Mouse (Mus musculus) embryonic facial prominence, embryonic 14.5 days (tissue): ENCODE measurements around the gene Aldh8a1. TPM values are rescaled to one million over a fixed set of nuclear protein-coding genes. Genes with fewer than 3 reads are reported as not detected.

Experiments
- ATAC-seq: fragments of 200-750 bp; cut with Nextera tagmentation; 2 replicates; pipeline ENCODE4 v1.8.0; 2017; ENCODE audit warnings: low read depth, moderate number of reproducible peaks, moderate TSS enrichment
- DNase-seq: peaks from one replicate; pipeline ENCODE4 v3.0.0-alpha.2; 2015; ENCODE audit warnings: low spot score
- H3K27ac ChIP-seq: fragments of 300-500 bp; sonication (generic); replicated peaks from 2 replicates; pipeline ENCODE4 v1.5.1; 2014; ENCODE audit warnings: low read depth, mild to moderate bottlenecking, low read length, moderate library complexity
- H3K27me3 ChIP-seq: fragments of 300-500 bp; sonication (generic); replicated peaks from 2 replicates; pipeline ENCODE4 v1.6.1; 2014; ENCODE audit warnings: low read length; ENCODE audit not compliant: control insufficient read depth, insufficient read depth
- H3K36me3 ChIP-seq: fragments of 300-500 bp; sonication (generic); 2 replicates; pipeline ENCODE4 v1.6.1; 2014; ENCODE audit warnings: low read length, mixed read lengths; ENCODE audit not compliant: control insufficient read depth, insufficient read depth
- H3K4me1 ChIP-seq: fragments of 300-500 bp; sonication (generic); 2 replicates; pipeline ENCODE4 v1.6.1; 2014; ENCODE audit warnings: antibody characterized with exemption, low read length; ENCODE audit not compliant: control insufficient read depth, insufficient read depth
- H3K4me2 ChIP-seq: fragments of 300-500 bp; sonication (generic); 2 replicates; pipeline ENCODE4 v1.6.1; 2014; ENCODE audit warnings: low read depth, mild to moderate bottlenecking, low read length, moderate library complexity, mixed read lengths
- H3K4me3 ChIP-seq: fragments of 300-500 bp; sonication (generic); 2 replicates; pipeline ENCODE4 v1.5.1; 2014; ENCODE audit warnings: low read depth, mild to moderate bottlenecking, low read length
- H3K9ac ChIP-seq: fragments of 300-500 bp; sonication (generic); 2 replicates; pipeline ENCODE4 v1.6.1; 2014; ENCODE audit warnings: low read depth, mild to moderate bottlenecking, low read length, moderate library complexity, mixed read lengths
- H3K9me3 ChIP-seq: fragments of 300-500 bp; sonication (generic); 2 replicates; pipeline ENCODE4 v1.6.1; 2016; ENCODE audit warnings: low read length; ENCODE audit not compliant: control insufficient read depth
- WGBS: fragments of 180-500 bp; shearing (Covaris S2); extraction: QIAGEN DNeasy Blood & Tissue Kit; methylation state at CpG from one replicate; pipeline ENCODE4 v1.1.7; 2014; 5-methylcytosine and 5-hydroxymethylcytosine counted together
- polyA plus RNA-seq: library from polyadenylated mRNA; unstranded; fragments of >200 nt; fragmentation: Nextera tagmentation; extraction: Ambion mirVana; gene quantifications from 2 replicates; pipeline ENCODE4 v1.2.1, GENCODE M21; 2014

The Aldh8a1 gene
- polyA plus RNA-seq, 1 experiment from 2014 or later = not detected

DNA sequence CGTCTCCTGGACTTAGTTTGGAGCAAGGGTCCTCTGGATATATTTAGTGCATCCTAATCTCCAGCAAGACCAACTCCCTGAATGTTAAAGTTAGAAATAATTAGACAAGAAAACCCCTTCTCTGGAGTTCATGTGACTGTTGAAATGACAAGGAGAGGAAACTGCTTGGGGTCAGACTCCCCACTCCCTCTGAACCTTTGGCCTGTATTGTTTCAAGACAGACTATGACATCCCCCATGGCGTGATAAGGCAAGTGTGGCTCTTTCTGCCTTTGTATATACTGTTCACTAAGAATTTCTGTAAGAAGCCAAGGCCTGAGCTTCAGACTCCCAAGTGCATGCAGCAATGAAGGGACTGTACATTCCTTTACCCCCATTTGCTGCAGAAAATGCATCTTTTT lies 23.4 kb downstream of the Aldh8a1 start:
- DNase-seq (no peak), ATAC-seq (no peak)
- H3K9ac ChIP-seq = no peak overlapping the region
- 66% methylated on average over 2 of the region's 2 CpGs for WGBS
- no peak overlapping the region for H3K4me3 ChIP-seq
- no peak overlapping the region for H3K27ac ChIP-seq
- H3K4me1 ChIP-seq = peaks cover 4% of the 10 kb centered on the region; the same call in 1 of the 2 replicates
- H3K4me2 ChIP-seq = no peak overlapping the region
- no peaks in the 10 kb centered on the region for H3K9me3 ChIP-seq
- H3K27me3 ChIP-seq = no peaks in the 10 kb centered on the region
- no peaks in the 10 kb centered on the region for H3K36me3 ChIP-seq

DNA sequence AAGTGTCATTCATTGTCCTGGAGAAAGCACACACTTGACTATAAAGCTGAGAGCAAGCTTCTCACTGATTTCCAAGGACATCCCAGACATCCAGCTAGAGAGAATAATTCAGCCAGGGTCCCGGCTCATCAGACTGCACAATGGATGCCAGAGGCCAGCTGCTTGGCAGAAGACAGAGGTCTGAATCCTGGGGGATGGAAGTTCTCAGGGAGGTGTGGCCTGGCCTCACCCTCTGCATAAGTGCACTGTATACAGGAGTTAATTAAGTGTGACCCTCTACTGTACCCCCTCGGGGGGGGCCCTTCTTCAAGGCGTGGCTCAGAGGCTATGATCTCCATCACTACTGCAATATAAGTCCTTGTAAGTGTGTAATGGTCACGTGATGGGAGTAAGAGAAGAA lies 24.2 kb downstream of the Aldh8a1 start:
- peak; percentile 20 for DNase-seq
- 0 out of 2 replicates have a peak, but pooled peaks have one; percentile 37 for ATAC-seq
- Histone ChIP-seq H3K36me3 (no peaks in the 10 kb centered on the region), H3K4me1 (peaks cover 4% of the 10 kb centered on the region; the same call in 1 of the 2 replicates), H3K9ac (no peak overlapping the region), H3K4me3 (no peak overlapping the region), H3K27me3 (no peaks in the 10 kb centered on the region), H3K27ac (no peak overlapping the region), H3K9me3 (no peaks in the 10 kb centered on the region), H3K4me2 (no peak overlapping the region)
- 57% methylated on average over 4 of the region's 4 CpGs for WGBS

DNA sequence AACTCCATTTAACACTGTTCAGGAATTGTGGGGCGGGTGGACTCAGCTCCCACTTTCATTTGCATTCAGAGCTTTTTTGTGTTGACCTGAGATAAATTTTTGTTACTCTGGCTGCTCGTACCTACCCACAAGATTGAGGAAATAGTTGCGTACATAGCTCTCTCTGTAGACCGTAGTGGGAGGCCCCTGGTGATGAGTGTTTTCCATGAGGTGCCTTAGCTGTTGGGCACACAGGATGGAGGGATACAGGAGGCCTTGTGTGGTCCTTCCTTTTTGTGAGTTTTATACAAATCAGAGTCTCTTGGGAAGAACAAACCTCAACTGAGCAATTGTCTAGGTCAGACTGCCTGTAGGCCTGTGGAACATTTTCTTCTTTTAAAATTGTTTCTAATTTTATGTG lies 27.7 kb downstream of the Aldh8a1 start:
- Histone ChIP-seq H3K36me3 (no peaks in the 10 kb centered on the region), H3K4me3 (no peak overlapping the region), H3K4me2 (no peak overlapping the region), H3K27me3 (no peaks in the 10 kb centered on the region), H3K9ac (no peak overlapping the region), H3K27ac (no peak overlapping the region), H3K4me1 (peaks cover 4% of the 10 kb centered on the region; the same call in 1 of the 2 replicates), H3K9me3 (no peaks in the 10 kb centered on the region)
- ATAC-seq (no peak), DNase-seq (no peak)
- WGBS = 88% methylated on average over 4 of the region's 4 CpGs

DNA sequence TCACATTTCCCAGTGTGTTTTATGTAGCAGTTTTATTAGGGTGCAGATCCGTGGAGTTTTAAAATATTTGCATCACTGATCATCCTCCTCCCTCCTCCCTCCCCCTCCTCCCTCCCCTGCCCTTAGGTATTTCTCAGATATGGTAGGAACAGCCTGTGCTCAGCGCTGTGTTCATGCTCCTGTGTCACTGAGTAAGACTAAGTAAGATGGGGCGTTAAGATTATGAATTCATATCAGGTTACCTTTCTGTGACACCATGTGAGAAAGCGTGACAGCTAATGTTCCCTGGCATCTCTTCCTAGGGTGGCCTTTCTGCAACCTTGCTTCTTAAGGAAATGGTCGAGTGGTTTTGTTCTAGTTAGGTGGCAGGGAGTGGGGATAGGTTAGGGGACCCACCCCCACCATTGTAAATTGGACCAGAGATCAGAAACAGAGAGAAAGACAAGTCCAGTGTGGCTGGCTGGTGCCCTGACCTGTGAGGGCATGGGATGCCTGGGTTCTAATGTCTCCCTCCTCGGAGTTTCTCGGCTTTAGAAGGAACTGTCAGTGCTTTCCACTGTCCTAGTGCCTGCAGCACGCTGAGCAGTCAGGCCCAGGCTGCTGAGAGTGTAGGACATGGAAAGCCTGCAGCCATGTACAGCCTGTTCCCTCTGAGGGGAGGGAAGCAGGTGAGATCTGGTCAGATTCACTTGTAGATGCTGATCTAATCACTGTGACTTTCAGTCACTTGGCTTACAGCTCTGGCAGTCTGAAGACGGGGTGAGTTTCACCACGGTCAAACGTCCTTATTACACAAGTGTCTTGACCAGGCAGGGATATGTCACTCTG lies 28.8 kb downstream of the Aldh8a1 start:
- DNase-seq = no peak
- Histone ChIP-seq H3K4me1 (peaks cover 4% of the 10 kb centered on the region; the same call in 1 of the 2 replicates), H3K4me2 (no peak overlapping the region), H3K36me3 (no peaks in the 10 kb centered on the region), H3K27ac (no peak overlapping the region), H3K4me3 (no peak overlapping the region), H3K9me3 (no peaks in the 10 kb centered on the region), H3K9ac (no peak overlapping the region), H3K27me3 (no peaks in the 10 kb centered on the region)
- ATAC-seq = no peak
- WGBS = 70% methylated on average over 11 of the region's 11 CpGs

DNA sequence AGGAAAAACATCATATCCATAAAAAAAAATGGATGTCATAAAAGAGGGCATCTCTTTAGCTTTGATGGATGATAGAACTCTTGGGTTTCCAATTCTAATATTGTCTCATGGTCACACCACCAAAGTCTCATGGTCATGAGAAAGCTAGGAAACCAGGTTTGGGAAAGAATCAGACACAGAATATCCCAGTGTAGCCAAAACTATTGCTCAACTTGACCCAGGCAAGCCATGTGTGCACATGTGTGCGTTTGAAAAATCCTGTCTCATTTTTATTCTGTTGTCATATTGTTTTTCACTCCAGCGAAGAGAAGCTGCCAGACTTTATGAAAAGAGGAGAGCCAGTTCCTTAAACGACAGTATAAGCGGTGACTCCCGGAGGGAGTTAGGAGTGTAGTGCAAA lies 33.6 kb downstream of the Aldh8a1 start:
- no peak for DNase-seq
- 66% methylated on average over 5 of the region's 5 CpGs for WGBS
- H3K36me3 ChIP-seq = no peaks in the 10 kb centered on the region
- H3K9ac ChIP-seq = no peak overlapping the region
- no peaks in the 10 kb centered on the region for H3K27me3 ChIP-seq
- H3K9me3 ChIP-seq = no peaks in the 10 kb centered on the region
- H3K4me3 ChIP-seq = no peak overlapping the region
- H3K4me2 ChIP-seq = no peak overlapping the region
- H3K27ac ChIP-seq = no peak overlapping the region
- H3K4me1 ChIP-seq = no peaks in the 10 kb centered on the region
- ATAC-seq = no peak

DNA sequence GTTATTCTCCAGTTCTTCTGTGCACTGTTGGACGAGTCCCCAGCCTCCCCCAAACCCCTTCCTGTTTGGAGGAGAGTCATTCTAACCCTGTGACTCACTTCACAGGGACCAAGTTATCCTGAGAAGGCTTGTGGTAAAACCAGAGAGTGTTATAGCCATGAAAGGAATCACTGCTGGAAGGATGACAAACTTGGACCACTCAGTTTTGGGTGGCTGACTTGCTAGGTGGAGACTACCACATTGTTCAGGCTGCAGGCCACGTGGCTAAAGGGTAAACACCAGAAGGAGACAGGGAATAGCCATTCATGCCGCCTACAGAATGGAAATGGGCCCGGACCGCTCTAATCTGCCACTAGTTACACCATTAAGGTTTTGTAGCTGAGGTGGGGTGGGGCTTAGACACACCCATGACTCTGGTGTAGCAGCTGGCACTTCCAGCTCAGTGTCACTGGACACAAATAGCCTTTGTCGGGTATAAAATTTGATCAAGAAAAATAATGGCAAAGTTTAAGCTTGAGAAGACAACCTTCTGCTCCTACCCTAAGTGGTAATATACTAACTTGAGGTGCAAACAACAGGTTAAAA lies 34.6 kb downstream of the Aldh8a1 start:
- H3K9ac ChIP-seq = no peak overlapping the region
- no peak overlapping the region for H3K4me3 ChIP-seq
- ATAC-seq (no peak), DNase-seq (no peak)
- H3K4me2 ChIP-seq = no peak overlapping the region
- no peaks in the 10 kb centered on the region for H3K4me1 ChIP-seq
- 72% methylated on average over 6 of the region's 6 CpGs for WGBS
- H3K9me3 ChIP-seq = no peaks in the 10 kb centered on the region
- H3K27me3 ChIP-seq = no peaks in the 10 kb centered on the region
- H3K27ac ChIP-seq = no peak overlapping the region
- no peaks in the 10 kb centered on the region for H3K36me3 ChIP-seq

DNA sequence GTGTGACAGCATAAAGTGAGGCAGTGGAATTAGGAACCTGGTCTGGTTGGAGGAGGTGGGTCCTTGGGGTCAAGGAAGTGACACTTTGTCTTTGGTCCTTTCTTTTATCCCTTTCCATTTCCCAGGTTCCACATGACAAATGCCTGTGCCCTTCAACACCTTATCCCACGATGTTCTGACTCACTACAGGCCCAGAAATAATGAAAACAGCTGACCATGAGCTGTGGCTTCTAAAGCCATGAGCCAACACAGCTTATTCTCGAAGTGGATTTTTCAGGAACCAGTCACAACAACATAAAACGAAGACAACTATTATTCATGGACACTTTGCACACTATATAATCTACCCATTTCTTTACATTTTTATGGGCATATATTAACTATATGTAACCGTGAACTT lies 37.9 kb downstream of the Aldh8a1 start:
- Histone ChIP-seq H3K9me3 (no peaks in the 10 kb centered on the region), H3K27me3 (no peaks in the 10 kb centered on the region), H3K4me2 (no peak overlapping the region), H3K4me3 (no peak overlapping the region), H3K9ac (no peak overlapping the region), H3K36me3 (no peaks in the 10 kb centered on the region), H3K27ac (no peak overlapping the region), H3K4me1 (no peaks in the 10 kb centered on the region)
- DNase-seq (no peak), ATAC-seq (no peak)
- WGBS = 73% methylated on average over 4 of the region's 4 CpGs

DNA sequence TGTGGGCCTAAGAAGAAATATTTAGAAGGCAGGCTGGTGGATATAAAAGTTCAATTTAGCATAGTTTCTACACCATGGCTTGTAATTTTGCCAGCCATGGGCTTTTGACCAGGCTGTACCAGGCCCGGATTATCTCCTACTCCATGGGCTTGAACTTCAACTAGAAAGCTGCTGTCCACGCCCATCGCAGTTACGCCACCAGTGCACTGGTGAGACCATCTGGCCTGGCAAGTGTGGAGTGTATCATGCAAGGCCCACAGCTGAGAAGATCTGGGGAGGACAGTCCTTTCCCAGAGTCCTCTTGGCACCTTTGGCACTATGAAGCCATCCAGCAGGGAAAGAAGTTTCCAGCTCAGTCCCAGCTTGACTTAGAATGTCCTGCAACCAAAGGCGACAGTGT lies 39.1 kb downstream of the Aldh8a1 start:
- no peaks in the 10 kb centered on the region for H3K27me3 ChIP-seq
- WGBS = 97% methylated on average over 5 of the region's 5 CpGs
- no peak overlapping the region for H3K9ac ChIP-seq
- no peak overlapping the region for H3K4me3 ChIP-seq
- no peak overlapping the region for H3K27ac ChIP-seq
- no peaks in the 10 kb centered on the region for H3K9me3 ChIP-seq
- no peaks in the 10 kb centered on the region for H3K4me1 ChIP-seq
- H3K4me2 ChIP-seq = no peak overlapping the region
- ATAC-seq (no peak), DNase-seq (no peak)
- H3K36me3 ChIP-seq = no peaks in the 10 kb centered on the region

DNA sequence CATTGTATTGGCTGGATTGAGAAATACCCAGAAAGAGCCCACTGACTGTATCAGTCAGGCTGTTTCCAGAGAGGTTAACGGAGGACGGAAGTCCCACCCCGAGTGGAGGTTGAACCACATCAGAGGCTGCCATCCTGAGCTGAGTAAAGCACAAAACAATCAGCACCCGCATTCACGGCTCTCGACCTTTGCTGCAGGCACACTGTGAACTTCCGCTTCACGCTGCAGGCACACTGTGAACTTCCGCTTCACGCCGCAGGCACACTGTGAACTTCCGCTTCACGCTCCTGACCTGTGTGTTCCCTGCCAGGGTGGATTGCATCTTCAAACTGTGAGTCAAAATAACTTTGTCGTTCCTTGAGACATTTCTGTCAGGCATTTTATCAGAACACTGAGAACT lies 42.1 kb downstream of the Aldh8a1 start:
- Histone ChIP-seq H3K9ac (no peak overlapping the region), H3K4me1 (no peaks in the 10 kb centered on the region), H3K27me3 (no peaks in the 10 kb centered on the region), H3K27ac (no peak overlapping the region), H3K4me2 (no peak overlapping the region), H3K36me3 (no peaks in the 10 kb centered on the region), H3K4me3 (no peak overlapping the region), H3K9me3 (no peaks in the 10 kb centered on the region)
- 86% methylated on average over 14 of the region's 14 CpGs for WGBS
- DNase-seq (no peak), ATAC-seq (no peak)
